Mouse (Mus musculus) ovary, adult 10 weeks (tissue): Measurements from ENCODE around the gene Kdm4c. TPM values are rescaled to one million over a fixed set of nuclear protein-coding genes. Genes with fewer than 3 reads are reported as not detected.

Source experiments
- polyA plus RNA-seq: library from polyadenylated mRNA; stranded (reverse); fragments of 350-450 nt; fragmentation: Illumina TruSeq; extraction: RNeasy Lipid Tissue Mini Kit (QIAGEN cat#74804); gene quantifications from one replicate; pipeline ENCODE4 v1.2.3, GENCODE M21; 2014

The Kdm4c gene
- polyA plus RNA-seq: 41.7 TPM

GRCm38 (mm10) chr4:74242176-74242575 is at the start of gene Kdm4c:
Kdm4c (plus strand) TSS chr4:74242497.

Other genes starting within 250 kb of the Kdm4c start
- gene Frmd3, start 229.1 kb upstream of the Kdm4c start, polyA plus RNA-seq: 0.66 TPM